Mouse (Mus musculus): ENCODE results near the gene Pigt.

The Pigt gene

DNA sequence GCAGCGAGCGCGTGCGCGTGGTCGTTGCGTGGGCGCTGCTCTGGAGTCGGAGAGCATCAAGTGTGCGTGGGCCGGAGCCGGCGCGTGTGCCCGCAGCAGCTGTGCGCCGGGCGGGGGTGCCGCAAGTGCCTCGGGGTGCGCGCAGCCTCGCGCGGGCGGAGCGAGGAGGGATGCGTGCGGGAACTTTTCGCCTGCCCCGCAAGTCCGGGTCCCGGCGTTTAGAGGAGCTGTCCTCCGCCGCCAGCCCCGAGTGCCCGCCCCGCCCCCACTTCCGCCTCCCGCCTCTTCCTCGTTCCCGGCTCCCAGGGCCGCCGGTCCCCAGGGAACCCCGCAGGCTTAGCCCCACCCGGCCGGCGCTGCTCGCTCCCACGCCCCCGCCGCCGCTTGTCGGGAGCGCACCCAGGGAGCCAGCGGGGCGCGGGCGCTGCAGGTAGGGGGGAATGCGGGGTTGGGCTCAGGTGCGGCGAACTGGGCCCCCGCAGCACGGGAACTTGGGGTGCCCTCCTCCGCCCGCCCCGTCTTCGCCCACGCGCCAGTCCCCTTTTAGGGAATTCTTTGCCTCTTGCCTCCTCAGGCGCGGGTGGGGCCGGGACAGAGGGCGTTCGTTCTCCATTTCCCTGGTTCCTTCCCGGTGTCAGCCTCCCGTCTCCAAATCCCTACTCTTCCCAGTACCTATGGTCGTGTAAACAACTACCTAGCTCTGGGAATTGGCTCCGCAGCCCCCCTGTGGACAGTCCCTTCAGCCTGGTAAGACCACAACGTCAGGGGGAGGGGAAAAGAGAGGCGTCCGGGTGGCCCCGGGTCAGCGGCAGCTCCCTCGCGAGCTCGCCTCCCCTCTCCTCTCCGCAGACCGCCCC is 10.8 kb upstream of the Pigt start:
- DNase-seq: peak; percentile 44

DNA sequence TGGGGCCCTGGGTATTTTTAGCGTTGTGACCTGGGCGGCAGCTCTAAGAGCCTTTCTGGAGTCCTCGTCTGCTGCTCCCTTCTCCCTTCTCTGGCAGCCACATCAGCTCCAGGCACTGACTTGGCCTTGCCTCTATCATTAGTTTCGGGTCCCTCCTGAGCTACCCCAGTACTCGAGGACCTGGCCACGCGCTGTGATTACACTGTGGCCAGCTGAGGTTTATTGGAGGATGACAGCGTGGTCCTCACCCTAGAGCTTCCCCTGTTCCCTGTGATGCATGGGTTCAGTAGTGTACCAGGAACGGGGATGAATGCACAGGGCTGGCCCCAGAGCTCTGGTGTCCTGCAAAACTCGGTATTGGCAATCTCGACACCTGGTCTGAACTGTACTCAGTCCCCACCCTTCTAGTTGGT is 10.2 kb upstream of the Pigt start:
- DNase-seq: no peak

DNA sequence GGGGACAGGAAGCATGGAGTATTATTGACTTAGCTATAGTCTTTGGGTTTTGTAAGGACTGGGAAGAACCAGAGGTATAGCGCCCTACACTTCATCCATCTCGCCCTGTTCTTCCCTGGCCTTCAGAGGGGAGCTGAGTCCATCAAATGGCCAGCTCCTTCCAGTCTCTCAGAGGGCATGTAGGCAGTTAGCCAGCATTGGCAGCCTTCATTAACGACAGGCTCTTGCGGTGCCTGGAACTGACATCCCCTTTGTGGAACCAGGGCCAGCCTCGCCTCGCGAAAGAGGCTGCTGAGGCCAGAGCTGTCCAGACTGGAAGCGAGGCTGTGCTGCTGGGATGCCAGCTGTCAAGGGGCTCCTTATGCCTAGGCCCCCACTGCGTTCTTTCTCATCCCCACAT is 9.5 kb upstream of the Pigt start:
- no peak for DNase-seq

DNA sequence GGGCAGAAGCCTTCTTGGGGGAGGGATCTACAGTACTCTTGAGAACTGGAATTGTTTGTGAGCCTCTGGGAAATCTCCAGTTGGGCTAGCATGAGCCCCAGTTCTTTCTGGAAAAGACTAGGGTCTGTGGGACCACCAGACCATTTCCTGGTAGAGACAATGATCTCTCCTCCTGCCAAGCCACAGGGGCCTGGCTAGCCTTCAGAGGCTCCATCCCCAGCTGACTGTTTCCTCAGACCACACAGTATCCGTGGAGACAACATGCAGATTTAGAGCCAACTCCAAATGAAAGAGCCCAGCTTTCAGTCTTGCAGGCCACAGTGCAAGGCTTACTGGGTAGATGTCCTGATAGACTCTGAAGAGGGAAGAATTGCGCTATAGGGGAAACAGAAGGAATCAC is 3.2 kb upstream of the Pigt start:
- no peak for DNase-seq

DNA sequence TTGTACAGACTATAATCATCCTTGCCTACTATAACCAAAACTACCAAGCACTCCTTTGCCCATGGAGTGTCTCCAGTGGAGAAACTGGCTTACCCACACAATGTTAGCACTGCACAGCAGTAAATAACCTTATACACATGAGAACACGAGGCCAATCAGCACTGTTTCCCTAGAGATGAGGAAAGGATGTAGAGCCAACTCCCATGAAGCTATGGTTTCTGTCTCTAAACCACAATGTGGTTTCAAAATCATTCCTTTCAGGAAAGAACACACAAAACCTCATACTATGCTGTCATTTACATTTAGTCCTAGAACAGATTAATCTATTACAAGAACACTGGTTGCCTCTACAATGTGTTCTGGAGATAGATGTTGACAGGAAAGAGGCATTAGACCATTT is 989 bp upstream of the Pigt start:
- DNase-seq: no peak

DNA sequence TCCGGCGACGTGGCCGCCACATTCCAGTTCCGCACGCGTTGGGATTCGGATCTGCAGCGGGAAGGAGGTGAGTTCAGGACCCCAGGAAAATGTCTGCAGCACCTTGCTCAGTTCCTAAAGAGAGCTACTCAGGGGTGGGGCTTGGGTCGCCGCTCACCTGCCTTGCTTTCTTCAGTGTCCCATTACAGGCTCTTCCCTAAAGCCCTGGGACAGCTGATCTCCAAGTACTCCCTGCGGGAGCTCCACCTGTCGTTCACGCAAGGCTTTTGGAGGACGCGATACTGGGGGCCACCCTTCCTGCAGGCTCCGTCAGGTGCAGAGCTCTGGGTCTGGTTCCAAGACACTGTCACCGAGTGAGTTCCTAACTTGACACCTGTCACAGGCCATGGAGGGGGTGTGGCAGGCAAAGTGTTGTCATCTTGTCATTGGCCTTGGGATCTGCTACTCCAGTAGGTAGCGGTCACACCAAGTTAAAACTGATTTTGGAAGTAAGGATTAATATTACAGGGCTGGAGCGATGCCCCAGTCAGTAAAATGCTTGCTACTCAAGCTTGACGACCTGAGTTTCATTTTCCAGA is 460 bp downstream of the Pigt start:
- no peak for DNase-seq

DNA sequence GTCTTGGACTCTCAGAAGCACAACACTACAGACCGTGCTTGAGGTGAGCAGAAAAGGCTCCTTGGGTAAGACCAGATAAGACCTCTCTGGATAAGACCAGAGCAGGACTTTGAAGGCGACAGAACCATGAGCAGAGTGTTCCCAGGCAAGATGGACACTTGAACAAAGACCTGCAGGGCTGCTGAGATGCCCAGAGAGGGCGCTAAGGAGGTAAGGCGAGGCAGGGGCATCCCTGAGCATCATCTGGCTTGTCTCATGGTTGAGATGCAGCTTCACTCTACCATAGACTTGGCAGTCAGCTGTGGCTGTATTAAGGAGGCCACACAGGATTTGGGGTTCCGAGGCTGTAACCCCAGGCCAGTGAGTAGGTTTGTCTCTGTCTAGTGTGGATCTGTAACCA is 2.0 kb downstream of the Pigt start:
- DNase-seq: no peak

DNA sequence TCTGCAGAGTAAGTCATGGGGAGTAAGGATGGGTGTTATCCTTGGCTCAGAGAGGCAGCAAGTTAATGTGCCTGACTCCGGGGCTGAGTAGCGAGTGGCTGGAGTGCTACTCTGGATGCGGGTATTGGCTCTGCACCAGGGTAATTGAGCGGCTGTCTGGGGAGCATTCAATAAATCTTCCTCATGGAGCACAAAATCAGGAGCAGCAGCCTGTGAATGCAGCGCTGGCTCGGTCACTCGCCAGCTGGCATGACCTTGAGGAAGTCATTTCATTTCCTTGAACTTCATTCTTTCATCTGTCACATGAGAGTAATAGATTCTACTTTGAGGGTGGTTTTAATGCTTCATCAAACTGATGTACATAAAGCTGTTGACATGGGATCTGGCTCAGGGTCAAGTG is 3.2 kb downstream of the Pigt start:
- peak; percentile 37 for DNase-seq

DNA sequence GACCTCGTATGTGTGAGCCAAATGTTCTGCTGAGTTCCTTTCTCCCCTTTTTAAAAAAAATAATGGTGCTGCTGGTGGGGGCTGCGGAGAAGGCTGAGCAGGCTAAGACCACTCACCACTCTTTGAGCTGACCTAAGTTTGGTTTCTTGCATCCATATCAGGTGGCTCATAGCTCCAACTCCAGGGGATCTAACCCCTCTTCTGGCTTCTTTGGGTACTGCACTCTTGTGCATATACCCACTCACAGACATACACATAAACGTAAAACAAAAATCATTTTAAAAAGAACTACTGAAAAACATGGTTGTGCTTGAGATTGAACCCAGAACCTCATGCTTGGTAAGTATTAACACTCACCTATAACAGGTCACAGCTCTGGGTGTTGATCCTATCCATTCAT is 7.6 kb downstream of the Pigt start:
- DNase-seq: no peak

DNA sequence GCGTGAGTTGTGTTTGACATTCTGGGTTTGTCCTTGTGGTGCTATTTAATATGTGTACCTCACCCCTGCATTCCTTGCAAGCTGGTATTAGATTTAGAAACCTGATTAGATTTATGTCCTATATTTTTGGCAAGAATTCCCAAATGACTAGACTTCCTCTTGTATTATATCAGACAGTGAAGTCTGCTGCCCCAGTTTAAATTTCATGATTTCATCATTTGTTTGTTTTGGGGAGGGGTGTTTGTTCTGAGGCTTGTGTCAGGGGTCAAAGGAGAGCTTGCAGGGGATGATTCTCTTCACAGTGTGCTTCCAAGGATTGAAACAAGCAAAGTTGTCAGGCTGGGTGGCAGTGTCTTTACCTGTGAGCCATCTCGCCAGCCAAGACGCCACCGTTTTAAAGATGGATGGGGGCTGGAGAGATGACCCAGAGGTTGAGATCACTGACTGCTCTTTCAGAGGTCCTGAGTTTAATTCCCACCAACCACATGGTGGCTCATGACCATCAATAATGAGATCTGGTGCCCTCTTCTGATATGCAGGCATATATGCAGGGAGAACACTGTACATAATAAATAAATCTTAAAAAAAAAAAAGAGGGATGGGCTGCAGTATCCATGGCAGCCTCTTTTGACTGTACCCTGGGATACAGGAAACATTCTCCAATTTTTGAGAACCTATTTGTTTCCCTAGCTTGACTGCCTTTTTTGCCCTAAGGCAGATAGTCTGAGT is 8.5 kb downstream of the Pigt start:
- no peak for DNase-seq

DNA sequence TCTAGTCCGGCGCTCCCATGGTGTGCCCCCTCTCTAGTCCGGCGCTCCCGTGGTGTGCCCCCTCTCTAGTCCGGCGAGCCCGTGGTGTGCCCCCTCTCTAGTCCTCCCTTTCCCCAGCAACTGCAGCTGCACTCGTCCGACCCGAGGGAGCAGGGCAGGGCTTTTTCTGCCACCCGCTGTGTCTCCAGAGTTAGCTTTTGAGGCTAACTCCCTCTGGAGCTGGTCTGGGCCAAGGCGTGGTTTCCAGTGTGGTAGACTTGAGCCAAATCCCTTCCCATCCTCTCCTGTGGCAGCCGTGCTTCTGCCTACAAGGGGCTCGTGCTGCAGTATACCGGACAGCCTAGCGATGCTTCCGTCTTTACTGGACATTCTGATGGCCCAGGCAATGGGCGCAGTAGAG is 10.5 kb downstream of the Pigt start:
- DNase-seq: no peak

DNA sequence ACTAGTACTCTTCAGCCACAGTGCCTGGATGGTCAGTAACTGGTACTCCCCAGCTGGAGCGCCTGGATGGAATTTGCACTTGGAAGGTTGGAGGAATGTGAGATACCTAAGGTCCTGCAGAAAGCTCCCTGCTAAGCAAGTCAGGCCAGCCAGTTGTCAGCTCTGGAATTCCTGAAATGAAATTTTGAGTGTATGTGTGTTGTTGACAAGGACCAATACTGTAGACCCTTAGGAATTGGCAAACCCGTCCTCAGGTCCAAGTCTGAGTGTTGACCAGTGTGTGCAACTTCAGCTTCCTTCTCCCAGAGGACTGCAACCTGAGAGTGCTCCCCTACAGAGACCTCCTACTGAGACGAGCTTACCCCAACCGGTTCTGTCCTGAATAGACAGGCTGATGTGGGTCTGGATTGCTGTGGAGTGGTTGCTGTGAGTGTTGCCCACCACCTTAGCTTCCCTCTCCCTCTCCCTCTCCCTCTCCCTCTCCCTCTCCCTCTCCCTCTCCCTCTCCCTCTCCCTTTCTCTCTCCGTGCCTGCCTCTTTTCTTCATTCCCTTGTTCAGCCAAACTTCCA is 13.4 kb downstream of the Pigt start:
- peak; percentile 63 for DNase-seq

DNA sequence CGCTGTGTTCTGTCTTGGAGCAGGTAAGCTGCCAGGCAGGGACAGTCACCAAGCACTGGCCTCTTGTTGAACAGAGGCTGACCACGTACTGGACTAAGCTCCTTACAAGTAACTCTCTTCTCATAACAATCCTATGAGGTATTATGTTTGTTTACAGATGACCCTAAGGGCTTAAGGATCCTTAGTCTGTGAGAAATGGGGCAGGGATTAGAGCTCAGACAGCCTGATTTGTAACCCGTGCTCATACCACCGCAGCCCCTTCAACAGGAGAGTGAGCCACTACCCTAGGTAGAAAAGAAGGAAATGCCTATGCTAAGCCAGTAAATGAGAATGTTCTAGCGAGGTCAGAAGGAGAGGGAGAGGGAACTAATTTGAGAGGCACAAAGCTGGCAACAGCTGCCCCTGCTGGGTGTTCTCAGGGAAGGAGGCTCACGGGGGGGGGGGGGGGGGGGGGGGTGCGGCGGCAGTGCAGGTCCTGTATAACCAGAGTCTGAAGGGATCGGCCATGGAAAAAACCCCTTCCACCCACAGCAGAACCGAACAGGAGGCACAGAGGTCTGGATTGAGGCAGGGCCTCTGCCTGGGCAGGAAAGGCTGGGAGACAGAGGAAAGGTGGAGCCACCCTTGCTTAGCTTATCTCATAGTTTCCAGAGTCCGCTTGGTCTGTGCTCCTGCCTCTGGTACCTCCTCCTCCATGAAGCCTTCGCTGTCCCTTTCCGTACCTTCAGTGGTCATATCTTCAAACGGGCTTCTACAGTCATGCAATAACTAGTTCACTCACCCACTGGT is 15.0 kb downstream of the Pigt start:
- DNase-seq: no peak

DNA sequence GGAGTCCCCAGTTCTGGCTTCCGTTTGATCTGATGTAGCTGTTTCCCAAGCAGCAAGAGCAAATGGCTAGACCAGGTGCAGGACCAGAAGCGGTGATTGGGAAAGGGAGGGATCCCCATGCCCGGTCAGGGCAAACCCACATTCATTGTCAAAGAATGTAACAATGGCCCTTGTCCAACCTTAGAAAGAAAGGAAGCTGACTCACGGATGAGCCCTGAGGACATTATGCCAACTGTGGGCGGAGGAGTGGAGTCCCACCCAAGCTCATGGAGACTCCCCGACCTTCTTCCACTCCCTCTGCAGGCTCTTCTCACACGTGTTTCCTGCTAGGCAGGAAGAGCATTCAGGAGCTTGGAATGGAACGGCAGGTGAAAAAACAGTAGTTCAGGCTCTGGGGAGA is 16.1 kb downstream of the Pigt start:
- peak; percentile 63 for DNase-seq

DNA sequence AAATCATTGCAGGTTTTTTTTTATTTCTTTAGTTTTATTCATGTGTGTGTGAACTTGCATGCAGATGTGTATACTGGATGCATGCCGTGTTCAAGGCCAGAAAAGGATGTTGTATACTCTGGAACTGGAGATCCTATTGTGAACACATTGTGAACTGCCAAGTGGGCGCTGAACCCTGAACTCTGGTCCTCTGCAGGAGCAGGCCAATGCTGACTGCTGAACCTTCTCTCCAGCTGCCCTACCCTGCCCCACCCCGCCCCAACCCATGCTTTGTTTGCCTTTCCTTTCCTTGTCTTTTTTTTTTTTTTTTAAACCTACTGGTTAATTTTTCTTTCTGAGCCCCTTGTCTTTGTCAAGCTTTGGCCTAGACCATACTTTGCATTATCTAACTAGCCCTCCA is 17.6 kb downstream of the Pigt start:
- no peak for DNase-seq

DNA sequence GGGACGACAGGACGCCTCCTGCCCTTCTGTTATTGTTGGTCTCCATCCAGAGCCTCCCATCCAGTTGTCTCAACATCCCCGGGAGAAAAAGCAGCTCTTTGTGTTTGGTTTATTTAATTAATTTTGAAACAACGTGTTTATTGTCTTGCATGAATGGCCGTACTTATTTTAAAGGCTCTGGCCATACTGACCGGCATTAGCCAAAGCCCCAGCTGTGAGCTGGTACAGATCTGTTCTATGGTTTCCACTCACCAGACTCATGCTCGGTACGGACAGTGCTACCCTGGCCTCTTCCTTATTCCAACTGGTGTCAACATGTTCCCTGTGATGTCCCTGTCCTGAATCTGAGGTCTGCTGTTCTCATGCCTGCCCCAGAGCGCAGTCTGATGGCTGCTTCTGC is 18.6 kb downstream of the Pigt start:
- DNase-seq: no peak

DNA sequence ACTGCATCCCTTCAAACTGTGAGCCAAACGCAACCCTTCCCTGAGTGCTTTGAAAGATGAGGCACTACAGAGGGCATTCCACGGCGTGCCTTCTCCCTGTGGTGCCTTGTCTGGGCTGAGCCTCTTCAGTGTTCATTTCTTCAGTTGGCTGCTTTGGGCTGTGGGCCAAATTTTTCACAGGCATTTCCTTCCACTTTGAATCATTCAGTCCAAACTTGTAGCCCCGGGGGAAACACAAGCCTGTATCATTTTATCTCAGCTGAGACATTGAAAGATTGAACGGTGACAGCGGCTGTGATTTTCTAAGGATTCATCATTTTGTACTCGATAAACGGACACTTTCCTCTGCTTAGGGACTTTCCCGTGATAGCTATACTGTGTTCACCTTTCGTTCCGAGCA is 19.3 kb downstream of the Pigt start:
- no peak for DNase-seq

DNA sequence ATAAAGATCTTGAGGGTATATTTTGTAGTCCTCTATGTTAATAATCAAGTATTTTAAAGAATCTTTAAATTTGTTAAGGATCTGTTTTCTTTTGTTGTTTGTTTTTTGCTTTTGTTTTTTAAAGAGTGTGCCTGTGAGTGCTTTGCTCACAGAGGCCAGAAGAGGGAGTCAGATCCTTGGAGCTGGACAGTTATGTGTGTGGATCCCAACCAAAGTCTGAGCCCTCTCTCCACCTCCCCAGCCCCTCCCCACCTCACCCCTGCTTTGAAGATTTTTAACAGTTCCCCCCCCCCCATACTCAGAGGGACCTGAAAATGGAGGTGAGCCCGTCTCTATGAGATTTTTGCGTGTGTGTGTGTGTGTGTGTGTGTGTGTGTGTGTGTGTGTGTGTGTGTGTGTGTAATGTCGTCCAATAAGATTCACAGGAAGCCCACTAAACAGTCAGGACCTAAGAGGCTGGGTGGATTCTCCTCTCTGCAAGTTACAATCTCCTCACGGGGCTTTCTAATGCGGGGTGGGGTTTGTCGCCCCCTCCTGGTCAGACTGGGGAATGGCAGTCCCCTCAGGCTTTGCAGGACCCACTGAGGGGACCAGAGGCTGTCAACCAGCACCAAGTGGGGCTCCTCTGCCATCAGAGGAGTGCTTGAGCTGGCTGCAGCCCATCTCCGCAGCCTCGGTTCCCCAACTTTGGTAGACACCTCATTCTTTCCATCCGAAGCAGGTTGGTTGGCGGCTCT is 20.3 kb downstream of the Pigt start:
- peak; percentile 81 for DNase-seq

DNA sequence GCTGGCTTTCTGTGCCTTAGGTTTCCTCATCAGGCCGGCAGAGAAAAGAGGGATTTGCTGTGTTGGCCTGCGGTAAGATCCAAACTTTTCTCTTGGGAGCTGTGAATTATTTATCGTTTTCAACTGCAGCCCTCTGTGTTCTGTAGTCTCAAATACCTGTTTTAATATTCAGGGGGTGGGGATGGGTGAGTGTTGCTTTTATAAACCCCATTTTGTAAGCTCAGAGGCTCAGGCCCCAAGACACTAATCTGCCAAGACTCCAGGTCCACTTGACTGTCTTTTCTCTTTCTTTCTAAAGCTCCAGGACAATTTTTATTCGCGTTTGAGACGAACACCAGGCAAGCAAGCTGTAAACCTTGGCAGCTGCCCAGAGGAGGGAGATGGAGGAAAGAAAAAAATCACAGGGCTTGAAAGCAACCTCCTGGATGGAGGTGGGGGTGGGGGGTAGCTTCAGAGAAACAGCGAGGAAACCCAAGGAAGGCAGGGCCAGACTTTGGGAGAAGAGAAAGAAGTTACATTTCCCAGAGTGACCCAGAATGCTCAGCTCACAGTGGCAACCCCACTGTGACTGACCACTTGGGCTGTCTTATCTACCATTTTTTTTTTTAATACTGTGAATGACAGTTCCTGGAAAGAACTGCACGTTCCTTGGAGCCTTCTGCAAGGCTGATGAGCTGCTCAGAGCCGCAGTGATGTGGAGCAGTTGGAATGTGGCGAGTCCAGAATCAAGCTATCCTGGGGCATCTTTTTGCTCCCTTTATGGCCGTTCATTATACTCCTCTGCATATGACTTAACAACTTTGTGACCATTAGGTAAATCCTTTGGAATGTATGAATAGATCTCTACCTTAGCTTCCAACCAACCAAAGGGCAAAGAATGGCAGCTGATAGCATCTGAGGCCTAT is 21.2 kb downstream of the Pigt start:
- DNase-seq: no peak

DNA sequence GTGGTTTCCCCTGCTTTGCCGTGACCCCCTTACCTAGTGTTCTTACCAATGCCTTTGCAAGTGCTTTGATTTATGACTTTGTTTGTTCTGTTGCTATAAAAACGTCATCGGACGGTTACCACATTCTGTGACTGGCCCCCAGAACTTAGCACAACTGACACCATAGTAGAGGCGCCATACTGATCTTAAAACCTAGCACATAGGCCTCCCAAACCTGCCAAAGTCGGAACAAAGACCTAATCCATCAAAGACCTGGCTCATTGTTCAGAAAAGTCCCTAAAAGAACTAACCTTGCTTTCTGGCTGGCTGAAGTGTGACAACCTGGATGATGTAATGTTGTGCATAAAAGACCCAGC is 21.8 kb downstream of the Pigt start:
- DNase-seq: no peak

DNA sequence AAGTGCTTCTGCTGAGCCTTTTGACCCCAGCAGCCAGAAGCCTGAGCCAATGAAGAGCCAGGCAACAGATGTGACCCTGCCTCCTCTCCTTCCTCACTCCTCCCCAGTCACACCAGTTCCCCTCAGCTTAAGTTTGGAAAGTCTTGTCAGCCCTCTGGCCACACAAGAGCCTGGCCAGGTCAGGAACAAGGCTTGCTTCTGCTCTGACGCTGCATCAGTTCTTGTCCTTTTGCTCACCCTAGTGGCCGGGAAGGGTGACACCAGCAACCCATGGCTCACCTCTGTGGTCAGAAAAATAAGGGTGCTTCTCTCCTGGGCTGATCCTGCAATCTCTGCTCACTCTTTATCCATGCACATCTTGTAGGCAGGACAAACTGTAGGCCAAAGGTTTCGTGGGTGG is 23.5 kb downstream of the Pigt start:
- DNase-seq: peak; percentile 74
